Mouse (Mus musculus): ENCODE data around the gene Pdgfb. TPM values are rescaled to one million over a fixed set of nuclear protein-coding genes. Genes with fewer than 3 reads are reported as not detected.

The Pdgfb gene
- polyA plus RNA-seq, 1 experiment from 2014 or later: 4.9 TPM

GRCm38 (mm10) chr15:80024331-80025313 is 9.8 kb upstream of the Pdgfb start:
- ATAC-seq (ENCODE audit: insufficient number of reproducible peaks, insufficient read depth, low FRiP score, low read depth): peak; percentile 57; the same call in 1 of the 2 replicates
- Histone ChIP-seq H3K4me2 (ENCODE audit: low read length) (peak overlapping the region; percentile 24), H3K4me3 (ENCODE audit: control insufficient read depth in 1 of 2, insufficient read depth in 1 of 2, low read depth in 1 of 2, low read length in 2 of 2) (no peak overlapping the region), H3K27ac (replicated peaks in 1 of 2; ENCODE audit: control insufficient read depth in 1 of 2, insufficient read depth in 1 of 2, low read depth in 2 of 2, low read length in 2 of 2) (peak overlapping the region; percentile 68 to 81), H3K9me3 (ENCODE audit: control insufficient read depth, low read length) (no peaks in the 10 kb centered on the region), H3K4me1 (ENCODE audit: control insufficient read depth in 2 of 2, insufficient read depth in 2 of 2, low read length in 2 of 2) (peaks cover 43 to 44% of the 10 kb centered on the region in 2 experiments), H3K36me3 (ENCODE audit: control insufficient read depth, insufficient read depth, low read length) (no peaks in the 10 kb centered on the region), H3K27me3 (ENCODE audit: control insufficient read depth, insufficient read depth, low read length) (no peaks in the 10 kb centered on the region), H3K9ac (ENCODE audit: low read length) (peak overlapping the region; percentile 54)
- 25% methylated on average over 11 of the region's 11 CpGs for WGBS

GRCm38 (mm10) chr15:80020516-80020915 is 5.7 kb upstream of the Pdgfb start:
- Histone ChIP-seq H3K4me3 (ENCODE audit: control insufficient read depth in 1 of 2, insufficient read depth in 1 of 2, low read depth in 1 of 2, low read length in 2 of 2) (no peak overlapping the region), H3K36me3 (ENCODE audit: control insufficient read depth, insufficient read depth, low read length) (no peaks in the 10 kb centered on the region), H3K4me2 (ENCODE audit: low read length) (no peak overlapping the region), H3K27me3 (ENCODE audit: control insufficient read depth, insufficient read depth, low read length) (peaks cover 11% of the 10 kb centered on the region), H3K27ac (replicated peaks in 1 of 2; ENCODE audit: control insufficient read depth in 1 of 2, insufficient read depth in 1 of 2, low read depth in 2 of 2, low read length in 2 of 2) (no peak overlapping the region), H3K9ac (ENCODE audit: low read length) (no peak overlapping the region), H3K9me3 (ENCODE audit: control insufficient read depth, low read length) (no peaks in the 10 kb centered on the region), H3K4me1 (ENCODE audit: control insufficient read depth in 2 of 2, insufficient read depth in 2 of 2, low read length in 2 of 2) (peaks cover 19% of the 10 kb centered on the region in 2 experiments)
- 77% methylated on average over 4 of the region's 4 CpGs for WGBS
- ATAC-seq (ENCODE audit: insufficient number of reproducible peaks, insufficient read depth, low FRiP score, low read depth): no peak

- ATAC-seq (ENCODE audit: insufficient number of reproducible peaks, insufficient read depth, low FRiP score, low read depth): no peak
- WGBS: 53% methylated on average over 4 of the region's 4 CpGs
- Histone ChIP-seq H3K27ac (replicated peaks in 1 of 2; ENCODE audit: control insufficient read depth in 1 of 2, insufficient read depth in 1 of 2, low read depth in 2 of 2, low read length in 2 of 2) (no peak overlapping the region), H3K9me3 (ENCODE audit: control insufficient read depth, low read length) (no peaks in the 10 kb centered on the region), H3K27me3 (ENCODE audit: control insufficient read depth, insufficient read depth, low read length) (peaks cover 19% of the 10 kb centered on the region), H3K36me3 (ENCODE audit: control insufficient read depth, insufficient read depth, low read length) (no peaks in the 10 kb centered on the region), H3K4me2 (ENCODE audit: low read length) (no peak overlapping the region), H3K4me1 (ENCODE audit: control insufficient read depth in 2 of 2, insufficient read depth in 2 of 2, low read length in 2 of 2) (peaks cover 13 to 15% of the 10 kb centered on the region in 2 experiments), H3K4me3 (ENCODE audit: control insufficient read depth in 1 of 2, insufficient read depth in 1 of 2, low read depth in 1 of 2, low read length in 2 of 2) (no peak overlapping the region), H3K9ac (ENCODE audit: low read length) (no peak overlapping the region)
These were observed 4.8 kb upstream of the Pdgfb start for GRCm38 (mm10) chr15:80019625-80020024.

- 90% methylated on average over 7 of the region's 7 CpGs for WGBS
- Histone ChIP-seq H3K4me2 (ENCODE audit: low read length) (no peak overlapping the region), H3K27ac (replicated peaks in 1 of 2; ENCODE audit: control insufficient read depth in 1 of 2, insufficient read depth in 1 of 2, low read depth in 2 of 2, low read length in 2 of 2) (no peak overlapping the region), H3K9me3 (ENCODE audit: control insufficient read depth, low read length) (no peaks in the 10 kb centered on the region), H3K4me3 (ENCODE audit: control insufficient read depth in 1 of 2, insufficient read depth in 1 of 2, low read depth in 1 of 2, low read length in 2 of 2) (no peak overlapping the region), H3K9ac (ENCODE audit: low read length) (no peak overlapping the region), H3K27me3 (ENCODE audit: control insufficient read depth, insufficient read depth, low read length) (peaks cover 22% of the 10 kb centered on the region), H3K4me1 (ENCODE audit: control insufficient read depth in 2 of 2, insufficient read depth in 2 of 2, low read length in 2 of 2) (peaks cover 9 to 11% of the 10 kb centered on the region in 2 experiments), H3K36me3 (ENCODE audit: control insufficient read depth, insufficient read depth, low read length) (no peaks in the 10 kb centered on the region)
- ATAC-seq (ENCODE audit: insufficient number of reproducible peaks, insufficient read depth, low FRiP score, low read depth): no peak
These were observed 4.4 kb upstream of the Pdgfb start for GRCm38 (mm10) chr15:80019220-80019619.

GRCm38 (mm10) chr15:80016563-80017301 is 2.0 kb upstream of the Pdgfb start:
- no peaks in the 10 kb centered on the region for H3K36me3 ChIP-seq (ENCODE audit: control insufficient read depth, insufficient read depth, low read length)

GRCm38 (mm10) chr15:80015211-80015952 is 605 bp upstream of the Pdgfb start:
- Histone ChIP-seq H3K27ac (replicated peaks in 1 of 2; ENCODE audit: control insufficient read depth in 1 of 2, insufficient read depth in 1 of 2, low read depth in 2 of 2, low read length in 2 of 2) (no peak overlapping the region), H3K4me1 (ENCODE audit: control insufficient read depth in 2 of 2, insufficient read depth in 2 of 2, low read length in 2 of 2) (peaks cover 6 to 31% of the 10 kb centered on the region in 2 experiments; a peak in 3 of 4 replicates), H3K36me3 (ENCODE audit: control insufficient read depth, insufficient read depth, low read length) (no peaks in the 10 kb centered on the region), H3K4me2 (ENCODE audit: low read length) (peak overlapping the region; percentile 97), H3K27me3 (ENCODE audit: control insufficient read depth, insufficient read depth, low read length) (peaks cover 57% of the 10 kb centered on the region), H3K9me3 (ENCODE audit: control insufficient read depth, low read length) (no peaks in the 10 kb centered on the region), H3K4me3 (ENCODE audit: control insufficient read depth in 1 of 2, insufficient read depth in 1 of 2, low read depth in 1 of 2, low read length in 2 of 2) (peak overlapping the region in 1 of 2 experiments; percentile 62; a peak in 1 of 4 replicates), H3K9ac (ENCODE audit: low read length) (peak overlapping the region; percentile 78; the same call in 1 of the 2 replicates)
- 70% methylated on average over 7 of the region's 7 CpGs for WGBS
- ATAC-seq (ENCODE audit: insufficient number of reproducible peaks, insufficient read depth, low FRiP score, low read depth): no peak

More at GRCm38 (mm10) chr15:80016563-80017301, 2.0 kb upstream of the Pdgfb start:
- H3K4me2 ChIP-seq (ENCODE audit: low read length): no peak overlapping the region
- ATAC-seq (ENCODE audit: insufficient number of reproducible peaks, insufficient read depth, low FRiP score, low read depth): no peak
- H3K9me3 ChIP-seq (ENCODE audit: control insufficient read depth, low read length): no peaks in the 10 kb centered on the region
- H3K4me3 ChIP-seq (ENCODE audit: control insufficient read depth in 1 of 2, insufficient read depth in 1 of 2, low read depth in 1 of 2, low read length in 2 of 2): no peak overlapping the region
- 71% methylated on average over 9 of the region's 9 CpGs for WGBS
- peaks cover 44% of the 10 kb centered on the region for H3K27me3 ChIP-seq (ENCODE audit: control insufficient read depth, insufficient read depth, low read length)
- peaks cover 6 to 28% of the 10 kb centered on the region in 2 experiments; a peak in 3 of 4 replicates for H3K4me1 ChIP-seq (ENCODE audit: control insufficient read depth in 2 of 2, insufficient read depth in 2 of 2, low read length in 2 of 2)
- no peak overlapping the region for H3K27ac ChIP-seq (replicated peaks in 1 of 2; ENCODE audit: control insufficient read depth in 1 of 2, insufficient read depth in 1 of 2, low read depth in 2 of 2, low read length in 2 of 2)
- no peak overlapping the region for H3K9ac ChIP-seq (ENCODE audit: low read length)

GRCm38 (mm10) chr15:80014031-80014320 is 801 bp downstream of the Pdgfb start:
- Histone ChIP-seq H3K9ac (ENCODE audit: low read length) (peak overlapping the region; percentile 78), H3K27me3 (ENCODE audit: control insufficient read depth, insufficient read depth, low read length) (peaks cover 60% of the 10 kb centered on the region), H3K36me3 (ENCODE audit: control insufficient read depth, insufficient read depth, low read length) (no peaks in the 10 kb centered on the region), H3K4me3 (ENCODE audit: control insufficient read depth in 1 of 2, insufficient read depth in 1 of 2, low read depth in 1 of 2, low read length in 2 of 2) (peak overlapping the region; percentile 54 to 62), H3K9me3 (ENCODE audit: control insufficient read depth, low read length) (no peaks in the 10 kb centered on the region), H3K4me2 (ENCODE audit: low read length) (peak overlapping the region; percentile 97), H3K27ac (replicated peaks in 1 of 2; ENCODE audit: control insufficient read depth in 1 of 2, insufficient read depth in 1 of 2, low read depth in 2 of 2, low read length in 2 of 2) (peak overlapping the region in 1 of 2 experiments; percentile 53; a peak in 1 of 4 replicates), H3K4me1 (ENCODE audit: control insufficient read depth in 2 of 2, insufficient read depth in 2 of 2, low read length in 2 of 2) (peaks cover 6 to 33% of the 10 kb centered on the region in 2 experiments; a peak in 3 of 4 replicates)
- ATAC-seq (ENCODE audit: insufficient number of reproducible peaks, insufficient read depth, low FRiP score, low read depth): no peak
- WGBS: under 1% methylated on average over 37 of the region's 37 CpGs

All from heart, embryonic 14.5 days (tissue).